Mouse (Mus musculus) retina, postnatal 1 day (tissue): ENCODE measurements around the gene Syn3.
"Not testable (repeated sequence)": the region's sequence is repeated elsewhere in the genome, so short reads cannot be mapped to it uniquely, and the experiment has no call there.

ENCODE experiments used
- DNase-seq: peaks from one replicate; pipeline ENCODE4 v3.0.0-alpha.2; 2012

Syn3 gene

GRCm38 (mm10) chr10:86416806-86417205 is 81.9 kb downstream of the Syn3 start:
- no peak for DNase-seq

DNA sequence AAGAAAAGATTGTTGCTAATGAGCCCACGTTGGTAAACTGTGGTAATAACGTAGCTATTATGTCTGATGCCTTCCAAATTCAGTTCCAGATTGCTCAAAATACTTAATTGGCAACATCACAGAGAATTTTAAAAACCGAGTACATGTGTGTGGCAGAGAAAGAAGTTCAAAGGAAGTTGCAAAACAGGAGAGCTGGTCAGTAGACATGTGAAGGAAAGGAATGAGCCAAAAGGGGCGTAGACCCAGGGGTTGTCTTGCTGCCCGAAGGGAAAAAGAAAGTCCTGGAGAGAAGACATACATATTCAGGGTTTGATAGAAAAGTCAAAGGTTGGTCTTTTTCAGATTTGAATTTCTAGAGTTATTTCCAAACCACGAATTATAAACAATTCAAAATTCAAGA is 87.8 kb downstream of the Syn3 start:
- DNase-seq = peak; percentile 56

- DNase-seq = no peak
These were observed 91.7 kb downstream of the Syn3 start for GRCm38 (mm10) chr10:86406952-86407351.

- no peak for DNase-seq
These were observed 100.4 kb downstream of the Syn3 start for GRCm38 (mm10) chr10:86398347-86398720.

GRCm38 (mm10) chr10:86397577-86398346 is 100.9 kb downstream of the Syn3 start:
- no peak for DNase-seq

GRCm38 (mm10) chr10:86392399-86392798 is 106.3 kb downstream of the Syn3 start:
- DNase-seq = no peak

DNA sequence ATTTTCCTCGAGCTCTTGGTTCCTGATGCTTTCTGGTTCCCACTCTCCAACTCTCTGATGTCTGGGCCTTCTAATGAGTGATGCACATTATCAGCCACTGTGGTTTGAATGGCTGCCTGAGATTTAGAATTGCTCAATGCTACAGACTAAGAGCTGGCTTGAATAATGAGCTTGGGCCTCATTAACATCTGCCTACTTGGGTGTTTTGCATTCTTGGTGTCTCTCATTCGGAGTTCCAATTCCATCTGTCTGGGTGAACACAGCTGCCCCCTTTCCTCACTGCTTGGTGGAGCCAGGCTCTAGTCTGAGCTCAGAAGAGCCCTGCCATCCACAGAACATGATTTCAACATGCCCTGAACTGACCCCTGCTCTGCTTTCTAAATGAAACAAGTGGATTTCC is 108.8 kb downstream of the Syn3 start:
- peak; percentile 77 for DNase-seq

- no peak for DNase-seq
These were observed 109.3 kb downstream of the Syn3 start for GRCm38 (mm10) chr10:86389357-86389756.

DNA sequence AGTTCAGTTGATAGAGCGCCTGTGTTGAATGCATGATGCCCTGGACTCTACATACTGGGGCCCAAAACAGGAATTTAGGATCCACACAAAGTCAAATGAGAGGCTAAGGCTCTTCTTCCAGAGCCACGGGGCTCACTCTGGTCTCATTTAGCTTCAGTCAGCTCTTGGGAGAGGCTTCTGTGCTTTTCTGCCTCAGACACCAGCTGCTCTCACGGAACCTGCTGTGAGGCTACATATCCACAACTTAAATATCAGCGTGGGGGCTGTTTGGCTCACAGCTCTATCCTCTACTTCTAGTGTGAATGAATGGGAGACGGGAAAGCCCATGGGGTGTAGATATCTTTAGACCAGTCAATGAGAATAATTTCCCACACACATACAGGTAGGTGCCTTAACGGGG is 109.9 kb downstream of the Syn3 start:
- DNase-seq = no peak

- DNase-seq = no peak
These were observed 110.8 kb downstream of the Syn3 start for GRCm38 (mm10) chr10:86387821-86388440.

DNA sequence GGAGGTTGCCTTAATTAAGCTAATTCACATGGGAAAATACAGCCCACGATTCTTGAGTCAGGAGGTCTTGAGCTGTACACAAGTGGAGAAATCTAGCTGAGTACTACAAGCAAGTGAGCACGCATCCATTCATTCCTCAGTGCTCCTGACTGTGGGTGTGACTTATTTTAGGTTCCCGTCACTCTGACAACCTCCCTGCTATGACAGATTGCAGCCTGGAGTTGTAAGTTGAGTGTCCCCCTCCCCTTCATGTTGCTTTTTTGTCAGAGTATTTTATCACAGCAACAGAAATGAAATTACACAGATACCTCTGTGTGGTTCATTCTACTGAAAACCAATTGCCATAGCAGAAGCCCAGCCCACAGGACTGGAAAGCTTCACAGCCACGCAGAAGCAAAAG is 112.5 kb downstream of the Syn3 start:
- no peak for DNase-seq

DNA sequence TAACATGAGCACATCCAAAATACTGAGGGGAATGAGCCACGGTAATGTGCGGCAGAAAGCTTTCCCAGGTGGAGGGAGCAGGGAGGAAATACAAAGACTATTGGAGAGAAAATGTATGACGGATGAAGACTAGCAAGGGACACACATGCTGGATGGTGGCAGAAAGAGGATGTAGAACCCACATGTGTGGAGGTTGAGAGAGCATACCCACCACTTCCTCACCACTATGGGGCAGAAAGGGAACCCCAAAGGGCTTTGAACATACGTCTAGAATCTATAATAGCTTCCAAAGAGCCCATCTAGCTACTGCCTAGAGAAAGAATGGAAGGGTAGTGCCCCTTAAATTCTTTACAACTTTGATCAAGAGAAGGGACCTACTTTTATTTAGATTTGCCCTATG is 113.0 kb downstream of the Syn3 start:
- no peak for DNase-seq

GRCm38 (mm10) chr10:86384655-86385054 is 114.0 kb downstream of the Syn3 start:
- DNase-seq = no peak

DNA sequence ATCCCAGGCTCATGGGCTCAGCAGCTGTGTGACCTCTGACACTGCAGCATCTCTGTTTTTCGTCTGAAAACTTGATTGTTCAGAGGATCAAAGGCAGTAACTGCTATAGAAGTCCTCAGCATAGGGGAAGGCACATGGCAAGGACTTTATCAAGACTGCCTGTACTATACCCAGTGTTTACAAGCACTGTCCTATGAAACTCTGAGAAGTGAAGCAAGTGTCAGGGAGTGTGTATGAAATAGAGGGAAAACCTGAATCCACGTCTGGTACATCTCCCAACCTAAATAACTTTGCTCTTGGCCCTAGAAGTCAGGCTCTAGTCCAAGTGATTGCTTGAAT is 116.8 kb downstream of the Syn3 start:
- DNase-seq = no peak

DNA sequence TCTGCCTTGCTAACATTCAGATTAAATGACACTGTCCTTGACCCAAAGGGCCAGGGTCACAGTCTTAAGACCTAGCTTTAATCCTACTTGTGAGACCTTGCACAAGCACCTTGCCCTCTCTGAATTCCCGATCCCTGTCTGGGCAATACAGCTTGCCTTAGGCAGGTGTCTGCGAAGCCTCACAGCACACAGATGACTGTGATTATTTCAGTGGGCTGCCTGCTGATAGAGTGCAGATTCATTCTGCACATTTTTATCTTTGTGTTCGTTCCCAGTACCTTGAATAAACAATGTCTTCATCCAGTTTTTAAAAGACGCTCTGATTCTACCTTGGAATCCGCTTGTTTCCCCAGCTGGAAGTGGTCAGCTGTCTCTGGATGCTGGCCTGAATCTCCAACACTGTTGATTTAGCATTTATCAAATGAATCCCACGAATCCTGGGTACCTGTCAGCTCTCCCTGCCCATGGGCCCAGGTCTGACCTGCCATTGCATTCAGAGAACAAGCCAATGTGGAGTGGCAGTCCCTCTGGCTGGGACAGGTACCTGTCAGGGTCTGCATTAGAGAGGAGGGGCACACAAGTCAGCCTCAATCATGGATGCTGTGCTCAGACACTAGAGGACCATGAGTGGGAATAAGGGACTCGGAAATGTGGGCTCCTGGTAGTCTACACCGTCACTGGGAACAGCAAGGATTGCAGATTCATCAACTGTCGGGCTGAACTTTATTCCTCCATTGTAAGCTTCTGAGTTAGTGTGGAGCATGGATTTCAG is 117.4 kb downstream of the Syn3 start:
- no peak for DNase-seq

GRCm38 (mm10) chr10:86380626-86381025 is 118.1 kb downstream of the Syn3 start:
- no peak for DNase-seq

DNA sequence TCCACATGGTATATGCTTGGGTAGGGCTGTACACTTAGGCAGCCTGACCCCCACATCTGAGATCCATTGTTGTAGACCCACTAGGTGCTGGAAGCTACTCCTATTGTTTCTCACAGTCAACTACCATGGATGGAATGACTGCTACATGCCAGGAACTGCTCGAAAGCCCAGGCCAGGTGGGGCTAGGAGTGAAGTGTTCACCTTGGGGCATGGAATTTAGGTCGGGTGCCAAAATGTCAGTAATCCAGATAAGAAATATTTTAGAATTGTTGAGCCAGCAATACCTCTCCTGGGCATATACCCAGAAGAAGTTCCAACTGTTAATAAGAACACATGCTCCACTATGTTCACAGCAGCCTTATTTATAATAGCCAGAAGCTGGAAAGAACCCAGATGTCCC is 119.9 kb downstream of the Syn3 start:
- DNase-seq = not testable (repeated sequence)

GRCm38 (mm10) chr10:86376392-86377185 is 122.1 kb downstream of the Syn3 start:
- DNase-seq = peak; percentile 25

GRCm38 (mm10) chr10:86375903-86376302 is 122.8 kb downstream of the Syn3 start:
- no peak for DNase-seq

DNA sequence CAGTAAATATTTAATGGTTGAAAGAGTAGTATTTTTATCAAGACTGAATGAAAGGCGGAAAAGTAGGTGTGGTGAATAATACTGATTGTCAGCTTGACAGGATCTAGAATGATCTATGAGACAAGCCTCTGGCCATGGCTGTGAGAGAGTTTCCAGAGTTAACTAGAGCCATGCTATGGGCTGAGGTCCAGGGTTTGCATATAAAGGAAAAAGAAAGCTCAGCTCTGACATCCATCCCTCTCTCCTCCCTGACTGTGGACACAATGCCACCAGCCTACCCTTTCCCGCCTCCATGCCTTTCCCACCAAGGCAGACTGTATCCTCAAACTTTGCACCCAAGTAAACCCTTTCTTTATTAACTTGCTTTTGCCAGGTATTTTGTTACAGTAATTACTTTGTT is 124.6 kb downstream of the Syn3 start:
- no peak for DNase-seq

- DNase-seq = no peak
These were observed 127.1 kb downstream of the Syn3 start for GRCm38 (mm10) chr10:86371561-86371960.

DNA sequence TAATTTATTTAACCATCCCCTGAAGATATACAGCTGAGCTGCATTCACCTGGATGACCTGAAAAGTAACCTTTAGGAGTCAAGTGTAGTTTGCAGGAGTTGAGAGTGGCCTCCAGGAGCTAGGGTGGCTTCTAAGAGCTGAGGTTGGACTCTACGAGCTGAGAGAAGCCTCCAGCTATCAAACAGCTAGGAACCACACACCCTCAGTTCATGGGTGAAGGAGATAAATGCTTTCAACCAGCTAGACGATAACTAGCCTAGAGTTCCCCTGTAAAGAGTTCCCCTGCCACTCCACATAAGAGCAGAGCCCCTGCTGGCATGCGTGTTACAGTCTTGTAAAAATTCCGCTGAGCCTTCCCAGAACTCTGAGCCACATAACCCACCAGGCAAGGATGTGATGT is 129.3 kb downstream of the Syn3 start:
- no peak for DNase-seq

GRCm38 (mm10) chr10:86368811-86369210 is 129.9 kb downstream of the Syn3 start:
- DNase-seq = no peak
